Mouse (Mus musculus) cerebellum, adult 2 months (tissue): ENCODE measurements around the gene C2cd4a. TPM values are rescaled to one million over a fixed set of nuclear protein-coding genes. Genes with fewer than 3 reads are reported as not detected.

ENCODE experiments used
- DNase-seq, 2 experiments: peaks; one replicate each; pipeline ENCODE4 v3.0.0; 2021
- H3K27ac ChIP-seq: fragments of 200-500 bp; 2 replicates; pipeline ENCODE4 v1.5.1; 2012; ENCODE audit warnings: low read length, control low read depth, inconsistent platforms; ENCODE audit not compliant: insufficient read depth
- H3K27me3 ChIP-seq: fragments of 200-500 bp; 2 replicates; pipeline ENCODE4 v1.6.1; 2012; ENCODE audit warnings: inconsistent platforms, mild to moderate bottlenecking, low read length, moderate library complexity; ENCODE audit not compliant: control insufficient read depth, insufficient read depth
- H3K4me1 ChIP-seq: fragments of 200-500 bp; 2 replicates; pipeline ENCODE4 v1.6.1; 2011; ENCODE audit warnings: low read length; ENCODE audit not compliant: control insufficient read depth, insufficient read depth
- H3K4me3 ChIP-seq: fragments of 200-500 bp; replicated peaks from 2 replicates; pipeline ENCODE3; 2011; ENCODE audit warnings: mild to moderate bottlenecking, low read depth, low read length, control low read depth; ENCODE audit not compliant: insufficient read depth
- CTCF ChIP-seq: fragments of 200-500 bp; IDR thresholded peaks from 2 replicates; pipeline ENCODE4 v1.5.1; 2011; ENCODE audit warnings: low read depth, mild to moderate bottlenecking, control low read depth, low read length, moderate library complexity, borderline replicate concordance; ENCODE audit not compliant: insufficient read depth
- POLR2A ChIP-seq: fragments of 200-500 bp; IDR thresholded peaks from 2 replicates; pipeline ENCODE4 v1.6.1; 2011; ENCODE audit warnings: low read length, control low read depth, borderline replicate concordance; ENCODE audit not compliant: insufficient read depth
- WGBS: fragments of 180-500 bp; shearing (Covaris S2); methylation state at CpG from one replicate; pipeline ENCODE4 v1.1.7; 2018; 5-methylcytosine and 5-hydroxymethylcytosine counted together
- polyA plus RNA-seq: library from polyadenylated mRNA; depleted of rRNA; stranded (reverse); fragments of >200 nt; gene quantifications from 2 replicates; pipeline ENCODE4 v1.2.3, GENCODE M21; 2012; rRNA removed

C2cd4a gene
- polyA plus RNA-seq, 1 experiment = 0.07 TPM

GRCm38 (mm10) chr9:67793501-67793900 lies 38.6 kb downstream of the C2cd4a start:
- WGBS = 91% methylated on average over 6 of the region's 6 CpGs
- no peak overlapping the region for H3K27ac ChIP-seq
- TF ChIP-seq CTCF (no peak), POLR2A (no peak)
- no peaks in the 10 kb centered on the region for H3K27me3 ChIP-seq
- no peaks in the 10 kb centered on the region for H3K4me1 ChIP-seq
- no peak for DNase-seq
- H3K4me3 ChIP-seq = no peak overlapping the region

GRCm38 (mm10) chr9:67792405-67792804 lies 39.7 kb downstream of the C2cd4a start:
- Histone ChIP-seq H3K27ac (no peak overlapping the region), H3K4me1 (no peaks in the 10 kb centered on the region), H3K27me3 (no peaks in the 10 kb centered on the region), H3K4me3 (no peak overlapping the region)
- TF ChIP-seq POLR2A = no peak
- no peak for TF ChIP-seq CTCF
- WGBS = 93% methylated on average over 5 of the region's 5 CpGs
- DNase-seq = no peak

- H3K27ac ChIP-seq = no peak overlapping the region
- no peak overlapping the region for H3K4me3 ChIP-seq
- no peak for TF ChIP-seq POLR2A
- TF ChIP-seq CTCF = no peak
- no peak for DNase-seq
- 70% methylated on average over 6 of the region's 6 CpGs for WGBS
- H3K4me1 ChIP-seq = no peaks in the 10 kb centered on the region
- H3K27me3 ChIP-seq = no peaks in the 10 kb centered on the region
These were observed 44.5 kb downstream of the C2cd4a start for GRCm38 (mm10) chr9:67787671-67788070.

- H3K4me3 ChIP-seq = no peak overlapping the region
- 93% methylated on average over 7 of the region's 7 CpGs for WGBS
- no peaks in the 10 kb centered on the region for H3K27me3 ChIP-seq
- TF ChIP-seq POLR2A (no peak), CTCF (no peak)
- H3K27ac ChIP-seq = no peak overlapping the region
- no peak for DNase-seq
- H3K4me1 ChIP-seq = no peaks in the 10 kb centered on the region
These were observed 45.8 kb downstream of the C2cd4a start for GRCm38 (mm10) chr9:67786311-67786710.

- H3K4me1 ChIP-seq = no peaks in the 10 kb centered on the region
- no peak overlapping the region for H3K4me3 ChIP-seq
- H3K27me3 ChIP-seq = no peaks in the 10 kb centered on the region
- no peak for TF ChIP-seq POLR2A
- peak; percentile 38; the same call in 1 of the 2 replicates for TF ChIP-seq CTCF
- DNase-seq = no peak
- no peak overlapping the region for H3K27ac ChIP-seq
These were observed 48.2 kb downstream of the C2cd4a start for GRCm38 (mm10) chr9:67783925-67784324.

- Histone ChIP-seq H3K27ac (no peak overlapping the region), H3K4me1 (no peaks in the 10 kb centered on the region), H3K4me3 (no peak overlapping the region), H3K27me3 (no peaks in the 10 kb centered on the region)
- TF ChIP-seq CTCF (no peak), POLR2A (no peak)
- 88% methylated on average over 3 of the region's 3 CpGs for WGBS
- no peak for DNase-seq
These were observed 48.7 kb downstream of the C2cd4a start for GRCm38 (mm10) chr9:67783464-67783863.

- Histone ChIP-seq H3K4me1 (no peaks in the 10 kb centered on the region), H3K27me3 (no peaks in the 10 kb centered on the region), H3K4me3 (no peak overlapping the region), H3K27ac (no peak overlapping the region)
- no peak for TF ChIP-seq POLR2A
- TF ChIP-seq CTCF = no peak
- DNase-seq = no peak
- WGBS = 56% methylated on average over 6 of the region's 6 CpGs
These were observed 49.3 kb downstream of the C2cd4a start for GRCm38 (mm10) chr9:67782786-67783185.

Other genes with a start within 250 kb of the C2cd4a start
- gene C2cd4b, start 72.9 kb downstream of the C2cd4a start, polyA plus RNA-seq = 0.33 and 0.54 TPM in 2 replicates
- 45.6 and 46.5 TPM in 2 replicates for gene Vps13c, start 8.1 kb upstream of the C2cd4a start, polyA plus RNA-seq